Mouse (Mus musculus): ENCODE measurements at regions not wholly inside any gene's neighbourhood (a gene's known extent, or its start where the extent isn't known, plus 50 kb on each side); places are given as distances from the start of the nearest gene placed in this dataset.

GRCm38 (mm10) chr6:102977122-102977521 is 404.2 kb upstream of the Cntn3 start:
- in situ Hi-C loops (cut with MboI, MseI), result no loop called here

- in situ Hi-C loops (cut with MboI, MseI), result no loop called here
Measured at GRCm38 (mm10) chr6:103023326-103023725, 450.4 kb upstream of the Cntn3 start.

- in situ Hi-C loops (cut with MboI, MseI), result no loop called here
Measured at GRCm38 (mm10) chr6:103024006-103024405, 451.1 kb upstream of the Cntn3 start.

GRCm38 (mm10) chr6:103028150-103028549 is 455.2 kb upstream of the Cntn3 start:
- in situ Hi-C loops (cut with MboI, MseI), result no loop called here

GRCm38 (mm10) chr6:103033418-103033817 is 460.5 kb upstream of the Cntn3 start:
- in situ Hi-C loops (cut with MboI, MseI), result no loop called here

GRCm38 (mm10) chr6:103033919-103034318 is 461.0 kb upstream of the Cntn3 start:
- in situ Hi-C loops (cut with MboI, MseI), result no loop called here

- in situ Hi-C loops (cut with MboI, MseI), result no loop called here
Measured at GRCm38 (mm10) chr6:103060591-103060990, 449.8 kb upstream of the Chl1 start.

- in situ Hi-C loops (cut with MboI, MseI), result no loop called here
Measured at GRCm38 (mm10) chr6:103106189-103106588, 404.2 kb upstream of the Chl1 start.

- in situ Hi-C loops (cut with MboI, MseI), result no loop called here
Measured at GRCm38 (mm10) chr6:103119537-103119936, 390.8 kb upstream of the Chl1 start.

GRCm38 (mm10) chr6:103140851-103141250 is 369.5 kb upstream of the Chl1 start:
- in situ Hi-C loops (cut with MboI, MseI), result no loop called here

GRCm38 (mm10) chr6:103177851-103178250 is 332.5 kb upstream of the Chl1 start:
- in situ Hi-C loops (cut with MboI, MseI), result no loop called here

- in situ Hi-C loops (cut with MboI, MseI), result no loop called here
Measured at GRCm38 (mm10) chr6:103183355-103183754, 327.0 kb upstream of the Chl1 start.

- in situ Hi-C loops (cut with MboI, MseI), result no loop called here
Measured at GRCm38 (mm10) chr6:103196838-103197237, 313.5 kb upstream of the Chl1 start.

GRCm38 (mm10) chr6:103201605-103202004 is 308.8 kb upstream of the Chl1 start:
- in situ Hi-C loops (cut with MboI, MseI), result loop anchor here in 1 of 2 experiments (25.0 kb wide), 1 partner anchor 1039 kb away; no protein-coding TSS in a partner anchor

- in situ Hi-C loops (cut with MboI, MseI), result loop anchor here in 1 of 2 experiments (25.0 kb wide), 1 partner anchor 1047 kb away; no protein-coding TSS in a partner anchor
Measured at GRCm38 (mm10) chr6:103209202-103209601, 301.2 kb upstream of the Chl1 start.

- in situ Hi-C loops (cut with MboI, MseI), result loop anchor here in 1 of 2 experiments (25.0 kb wide), 1 partner anchor 1051 kb away; no protein-coding TSS in a partner anchor
Measured at GRCm38 (mm10) chr6:103213160-103213559, 297.2 kb upstream of the Chl1 start.

- in situ Hi-C loops (cut with MboI, MseI), result no loop called here
Measured at GRCm38 (mm10) chr6:103236896-103237295, 273.5 kb upstream of the Chl1 start.

GRCm38 (mm10) chr6:103268984-103269383 is 241.4 kb upstream of the Chl1 start:
- in situ Hi-C loops (cut with MboI, MseI), result loop anchor here in 1 of 2 experiments (25.0 kb wide), 1 partner anchor 743 kb away; no protein-coding TSS in a partner anchor

- in situ Hi-C loops (cut with MboI, MseI), result loop anchor here in 1 of 2 experiments (25.0 kb wide), 1 partner anchor 740 kb away; no protein-coding TSS in a partner anchor
Measured at GRCm38 (mm10) chr6:103272216-103272615, 238.2 kb upstream of the Chl1 start.

- in situ Hi-C loops (cut with MboI, MseI), result no loop called here
Measured at GRCm38 (mm10) chr6:103275071-103275470, 235.3 kb upstream of the Chl1 start.

GRCm38 (mm10) chr6:103275476-103275875 is 234.9 kb upstream of the Chl1 start:
- in situ Hi-C loops (cut with MboI, MseI), result no loop called here

- in situ Hi-C loops (cut with MboI, MseI), result no loop called here
Measured at GRCm38 (mm10) chr6:103296015-103296414, 214.4 kb upstream of the Chl1 start.

GRCm38 (mm10) chr6:103306420-103307249 is 203.8 kb upstream of the Chl1 start:
- in situ Hi-C loops (cut with MboI, MseI), result loop anchor here (5.0 kb wide), 2 partner anchors 376 to 381 kb away; no protein-coding TSS in a partner anchor

All from T-helper 17 cell (primary cell).